Mouse (Mus musculus) c-Kit-positive CD71-negative TER-119-negative erythroid progenitor cells, embryonic 14.5 days (primary cell): ENCODE results near the gene Trp53i13.

ENCODE experiments used
- DNase-seq: peaks from one replicate; pipeline ENCODE4 v3.0.0-alpha.2; 2013; ENCODE audit warnings: low read depth

Gene Trp53i13

DNA sequence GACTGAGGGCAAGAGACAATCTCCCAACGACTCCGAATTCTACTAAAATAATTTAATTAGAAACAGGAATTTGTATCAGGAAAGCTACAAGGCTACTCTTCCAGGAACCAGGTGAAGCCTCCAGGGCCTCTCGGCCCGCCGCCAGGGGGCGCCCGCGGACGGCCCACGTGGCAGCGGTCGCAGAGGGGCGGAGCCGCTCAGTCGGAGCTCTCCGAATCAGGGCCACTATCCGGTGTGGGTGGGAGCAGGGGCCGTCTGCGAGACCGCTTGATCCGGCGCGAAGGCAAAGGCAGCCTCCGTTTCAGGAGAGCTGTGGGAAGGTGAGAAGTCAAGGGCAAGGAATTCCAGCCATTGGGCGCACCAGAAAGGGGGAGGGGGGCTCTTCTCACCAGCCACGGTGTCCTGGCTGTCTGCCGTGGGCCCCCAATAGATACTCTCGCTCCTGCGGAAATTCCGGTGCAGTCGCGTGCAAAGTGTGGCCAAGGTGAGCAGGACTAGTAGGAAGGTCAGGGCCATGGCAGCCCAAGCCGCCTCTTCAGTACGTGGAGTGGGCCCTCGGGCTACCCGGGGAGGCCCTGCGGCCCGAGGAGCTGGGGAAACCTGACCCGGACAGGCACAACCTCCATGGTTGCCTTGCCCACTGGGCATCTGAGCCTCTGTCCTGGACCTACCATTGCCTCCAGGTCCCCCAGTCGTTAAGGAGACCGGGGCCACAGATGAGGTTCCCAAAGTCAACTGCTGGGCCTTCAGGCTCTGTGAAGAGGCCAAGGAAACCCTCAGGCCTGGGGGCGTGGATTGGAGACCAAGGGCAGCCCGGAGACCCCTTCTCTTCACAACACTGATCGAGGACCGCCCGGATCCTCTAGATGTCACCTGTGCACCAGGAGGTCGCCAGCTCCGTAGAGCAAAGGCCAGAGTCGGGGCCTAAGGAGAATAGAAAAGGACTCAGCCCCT, 7.4 kb downstream of the Trp53i13 start:
- no peak for DNase-seq

DNA sequence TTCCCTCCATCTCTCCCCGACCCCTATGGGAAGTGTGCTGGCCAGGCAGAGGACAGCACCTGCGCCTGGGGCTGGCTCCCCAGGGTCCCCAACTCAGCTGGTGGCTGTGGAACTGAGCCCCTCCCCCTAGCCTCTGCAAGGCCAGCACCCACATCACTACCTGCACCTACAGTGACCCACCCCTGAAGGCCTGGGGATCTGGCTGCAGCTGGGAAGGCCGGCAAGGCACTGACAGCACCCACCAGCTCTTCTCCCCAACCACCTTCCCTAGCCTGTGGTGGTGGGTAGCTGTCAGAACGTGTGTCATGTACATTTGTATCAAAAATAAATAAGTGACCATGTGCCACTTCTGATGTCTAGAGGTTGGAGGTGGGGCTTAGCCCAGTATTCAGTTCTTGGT, 8.4 kb downstream of the Trp53i13 start:
- no peak for DNase-seq

GRCm38 (mm10) chr11:77506941-77507340, 8.8 kb downstream of the Trp53i13 start:
- no peak for DNase-seq

GRCm38 (mm10) chr11:77506273-77506672, 9.5 kb downstream of the Trp53i13 start:
- DNase-seq, result no peak

GRCm38 (mm10) chr11:77505291-77505980, 10.3 kb downstream of the Trp53i13 start:
- DNase-seq, result no peak

GRCm38 (mm10) chr11:77504377-77504776, 11.4 kb downstream of the Trp53i13 start:
- no peak for DNase-seq

DNA sequence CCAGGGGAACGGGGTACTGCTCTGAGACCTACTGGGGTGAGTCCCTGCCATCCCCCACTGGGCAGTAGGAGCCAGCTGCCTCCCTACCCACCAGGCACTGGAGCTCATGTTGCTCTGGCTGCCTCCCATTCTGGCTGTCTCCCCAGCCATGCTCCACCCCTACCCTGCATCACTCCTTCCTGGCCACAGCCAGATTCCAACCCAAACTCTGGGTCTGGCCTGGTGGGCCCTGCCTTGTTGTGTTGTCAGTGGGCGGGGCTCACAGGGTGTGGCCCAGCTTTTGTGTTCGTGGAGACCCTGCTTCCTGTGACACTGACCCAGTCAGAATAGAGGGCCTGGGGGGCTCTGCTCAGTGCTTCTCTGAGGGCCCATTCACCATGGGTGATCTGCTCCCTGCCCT, 12.3 kb downstream of the Trp53i13 start:
- no peak for DNase-seq

- no peak for DNase-seq
Observed at GRCm38 (mm10) chr11:77502481-77502880, 13.3 kb downstream of the Trp53i13 start.

GRCm38 (mm10) chr11:77501971-77502370, 13.8 kb downstream of the Trp53i13 start:
- DNase-seq, result no peak

- no peak for DNase-seq
Observed at GRCm38 (mm10) chr11:77501392-77501791, 14.4 kb downstream of the Trp53i13 start.

- no peak for DNase-seq
Observed at GRCm38 (mm10) chr11:77500361-77501325, 15.1 kb downstream of the Trp53i13 start.

DNA sequence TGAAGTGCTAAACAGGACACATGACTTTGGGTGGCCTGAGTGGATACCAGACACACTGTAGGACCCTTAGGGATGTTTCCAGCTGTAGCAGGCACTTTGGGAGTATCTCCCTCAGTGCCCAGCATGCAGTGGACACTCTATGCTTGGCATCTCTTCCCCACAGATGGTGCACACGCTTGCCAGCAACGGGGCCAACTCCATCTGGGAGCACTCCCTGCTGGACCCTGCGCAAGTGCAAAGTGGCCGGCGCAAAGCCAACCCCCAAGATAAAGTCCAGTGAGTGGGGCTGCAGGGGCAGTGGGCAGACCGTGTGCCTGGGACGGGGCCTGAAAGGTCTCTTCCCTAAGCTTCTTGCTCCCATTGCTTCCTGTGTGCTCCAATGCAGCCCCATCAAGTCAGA, 16.4 kb downstream of the Trp53i13 start:
- no peak for DNase-seq

DNA sequence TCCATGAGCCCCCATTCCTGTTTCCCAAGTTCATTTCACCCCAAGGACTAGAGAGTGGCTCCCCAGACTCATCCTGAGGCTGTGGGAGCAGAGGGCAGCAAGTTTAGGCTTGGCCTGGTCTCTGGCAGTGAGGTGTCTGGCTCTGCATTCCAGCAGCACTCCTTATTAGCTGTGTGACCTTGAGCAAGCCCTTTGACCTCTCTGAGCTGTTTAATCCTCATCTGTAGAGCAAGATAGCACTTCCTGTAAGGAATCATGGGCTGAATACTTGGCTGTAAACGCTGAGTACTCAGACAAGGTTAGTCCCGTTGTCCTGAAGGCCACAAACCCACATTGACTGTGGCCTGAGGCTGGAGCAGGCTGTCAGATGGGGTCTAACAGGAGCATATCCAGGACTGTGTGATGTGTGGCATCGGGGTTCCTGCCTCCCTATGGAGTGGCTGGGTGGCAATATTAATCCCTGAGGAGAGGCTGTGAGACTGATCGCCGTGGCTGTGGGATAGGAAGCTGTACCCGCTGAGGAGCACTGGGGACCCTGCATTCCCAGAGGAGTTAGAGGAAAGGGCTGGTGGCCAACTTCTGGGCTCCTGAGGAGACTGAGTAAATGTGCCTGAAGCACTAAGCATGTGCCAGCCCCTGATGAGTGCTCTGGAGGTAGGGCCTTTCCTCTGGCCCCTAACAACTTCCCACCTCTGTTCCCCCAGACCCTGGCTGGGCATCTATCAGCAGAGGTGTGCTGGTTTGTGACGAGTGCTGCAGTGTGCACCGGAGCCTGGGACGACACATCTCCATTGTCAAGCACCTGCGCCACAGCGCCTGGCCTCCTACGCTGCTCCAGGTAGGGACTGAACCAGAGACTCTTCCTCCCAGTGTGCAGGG, 17.3 kb downstream of the Trp53i13 start:
- DNase-seq, result no peak

DNA sequence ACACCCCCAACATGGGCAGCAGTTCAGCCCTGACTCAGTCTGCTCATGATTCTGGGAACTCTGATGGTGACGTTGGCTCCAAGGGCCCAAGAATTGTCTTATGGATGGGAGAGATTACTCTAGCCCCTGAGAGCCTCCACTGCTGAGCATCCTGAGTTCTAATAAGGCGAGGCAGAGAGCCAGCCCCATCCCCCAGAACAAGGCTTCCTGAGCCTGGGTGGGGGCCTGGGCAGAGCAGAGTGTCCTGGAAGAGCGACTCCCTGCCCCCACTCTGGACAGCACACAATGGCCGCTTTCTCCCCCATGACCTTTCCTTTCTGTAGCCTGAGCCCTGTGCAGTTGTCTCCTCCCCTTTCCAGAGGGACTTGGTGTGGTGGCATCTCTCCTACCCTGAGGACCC, 17.9 kb downstream of the Trp53i13 start:
- DNase-seq, result no peak

- DNase-seq, result no peak
Observed at GRCm38 (mm10) chr11:77497341-77497756, 18.4 kb downstream of the Trp53i13 start.

GRCm38 (mm10) chr11:77495507-77495906, 20.3 kb downstream of the Trp53i13 start:
- no peak for DNase-seq

DNA sequence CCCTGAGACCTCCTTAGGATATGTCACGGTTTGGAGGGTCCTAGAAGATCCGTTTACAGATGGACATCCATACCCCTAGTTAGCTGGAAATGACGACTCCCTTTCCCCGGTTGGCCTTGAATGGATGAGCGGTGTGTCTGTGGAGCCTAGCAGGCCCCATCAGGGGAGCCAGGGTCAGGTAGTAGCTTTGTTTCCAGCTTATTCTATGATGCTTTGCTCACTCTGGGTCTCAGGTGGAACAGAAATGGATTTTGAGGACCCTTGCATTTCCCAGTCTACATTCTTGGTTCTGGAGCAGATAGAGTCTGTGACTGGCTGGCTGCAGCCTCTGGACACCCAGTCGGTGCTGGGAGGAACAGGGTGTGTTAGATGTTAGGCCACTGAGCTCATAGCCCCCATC, 21.0 kb downstream of the Trp53i13 start:
- no peak for DNase-seq

- DNase-seq, result no peak
Observed at GRCm38 (mm10) chr11:77494344-77494676, 21.5 kb downstream of the Trp53i13 start.

DNA sequence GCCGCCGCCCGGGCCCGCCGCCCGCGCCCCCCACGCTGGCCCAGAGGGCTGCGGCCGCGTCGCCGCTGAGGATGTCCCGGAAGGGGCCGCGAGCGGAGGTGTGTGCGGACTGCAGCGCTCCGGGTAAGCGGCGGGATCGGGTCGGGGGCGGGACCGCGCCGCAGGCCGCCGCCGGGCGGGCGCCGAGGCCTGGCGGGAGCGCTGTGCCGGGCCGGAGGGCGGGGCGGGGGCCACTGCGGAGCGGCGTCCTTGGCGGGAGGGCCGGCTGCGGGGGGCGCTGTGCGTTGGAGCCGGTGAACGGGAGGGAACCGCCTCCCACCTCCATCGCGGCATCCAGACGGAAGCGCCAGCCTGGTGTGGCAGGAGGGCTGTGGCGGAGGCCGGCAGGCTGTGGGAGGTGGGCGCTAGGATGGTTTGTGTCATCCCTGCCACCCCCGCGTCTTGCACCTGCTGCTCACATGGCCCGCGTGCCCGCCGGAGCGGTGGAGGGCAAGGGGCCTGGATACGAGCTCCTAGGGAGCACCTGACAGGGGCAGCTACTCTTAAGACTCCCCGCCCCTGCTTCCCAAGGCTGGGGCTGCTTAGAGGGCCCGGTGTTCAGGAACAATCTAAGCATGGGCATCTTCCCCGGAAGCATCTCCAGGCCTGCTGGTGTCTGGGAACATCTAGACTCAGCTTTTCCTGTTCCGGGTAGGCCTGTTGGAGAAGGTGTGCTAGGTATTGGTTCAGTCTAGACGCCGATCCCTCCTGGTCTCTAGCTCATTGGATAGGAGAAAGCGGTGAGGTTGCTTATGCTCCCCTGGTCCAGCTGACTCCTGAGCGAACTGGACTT, 22.1 kb downstream of the Trp53i13 start, which contains the start of gene Git1:
Gene Git1, plus strand, starts transcription at position 51 of the 832 bp plus-strand sequence.
- DNase-seq, result no peak

DNA sequence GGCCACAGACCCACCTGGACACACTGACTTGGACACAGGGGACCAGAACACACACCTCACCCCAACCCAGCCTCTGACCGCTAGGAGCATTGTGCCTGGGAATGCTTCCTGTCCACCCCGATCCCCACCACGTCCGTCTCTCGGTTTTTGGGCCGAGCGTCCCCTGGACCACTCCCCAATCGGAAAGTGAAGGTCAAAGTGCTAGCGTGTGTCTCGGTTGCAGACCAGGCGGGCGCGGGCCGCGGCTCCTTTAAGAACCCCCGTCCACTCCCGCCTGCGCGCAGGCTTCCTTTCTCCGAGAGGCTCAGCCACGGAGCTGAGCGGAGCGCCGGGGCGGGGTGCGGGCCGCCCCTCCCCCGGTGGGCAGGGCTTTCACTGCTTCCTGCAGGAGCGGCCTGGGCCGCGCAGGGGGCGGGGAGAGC, 22.9 kb downstream of the Trp53i13 start:
- no peak for DNase-seq
